Mouse (Mus musculus) ovary, adult 18-20 months (tissue): ENCODE measurements around the gene Usp6nl.

Experiments
- DNase-seq: peaks from one replicate; pipeline ENCODE4 v3.0.0; 2022; ENCODE audit warnings: low spot score, mixed read lengths

Gene Usp6nl

DNA sequence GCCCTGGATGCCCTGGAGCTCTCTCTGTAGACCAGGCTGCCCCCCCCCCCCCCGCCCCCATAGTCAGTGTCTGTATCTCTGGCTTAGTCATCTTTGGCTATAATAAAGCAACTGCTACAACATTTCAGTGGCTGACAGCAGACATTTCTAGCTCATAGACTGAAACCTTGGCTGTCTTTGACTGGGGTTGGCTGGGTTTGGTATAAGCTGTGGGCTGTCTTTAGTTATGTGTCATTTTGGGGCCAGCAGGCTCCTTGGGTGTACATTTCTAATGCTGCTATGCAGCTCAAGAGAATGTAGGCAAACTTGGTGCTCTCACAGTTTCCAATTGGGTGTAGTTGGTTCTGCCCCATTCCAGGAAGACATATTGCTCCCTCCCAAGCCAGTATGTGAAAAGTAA lies 11.1 kb downstream of the Usp6nl start:
- no peak for DNase-seq

DNA sequence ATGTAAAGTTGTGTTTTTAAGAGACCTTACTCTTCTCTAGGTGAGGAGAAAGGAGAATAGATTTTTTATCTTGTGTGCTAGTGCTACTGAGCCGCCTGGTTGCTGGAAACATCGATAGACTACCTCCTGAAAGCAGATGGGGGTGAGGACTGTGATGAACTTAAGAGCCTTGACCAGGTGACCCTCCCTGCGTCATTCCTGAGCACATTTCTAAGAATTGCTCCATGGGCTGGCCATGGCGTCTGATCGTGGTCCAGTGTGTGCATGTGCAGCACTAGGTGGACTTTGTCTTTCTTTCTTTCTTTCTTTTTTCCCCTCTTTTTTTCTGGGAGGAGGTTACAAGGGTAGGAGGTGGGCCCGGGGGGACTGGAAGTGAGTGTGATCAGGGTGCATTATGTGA lies 11.5 kb downstream of the Usp6nl start:
- no peak for DNase-seq

DNA sequence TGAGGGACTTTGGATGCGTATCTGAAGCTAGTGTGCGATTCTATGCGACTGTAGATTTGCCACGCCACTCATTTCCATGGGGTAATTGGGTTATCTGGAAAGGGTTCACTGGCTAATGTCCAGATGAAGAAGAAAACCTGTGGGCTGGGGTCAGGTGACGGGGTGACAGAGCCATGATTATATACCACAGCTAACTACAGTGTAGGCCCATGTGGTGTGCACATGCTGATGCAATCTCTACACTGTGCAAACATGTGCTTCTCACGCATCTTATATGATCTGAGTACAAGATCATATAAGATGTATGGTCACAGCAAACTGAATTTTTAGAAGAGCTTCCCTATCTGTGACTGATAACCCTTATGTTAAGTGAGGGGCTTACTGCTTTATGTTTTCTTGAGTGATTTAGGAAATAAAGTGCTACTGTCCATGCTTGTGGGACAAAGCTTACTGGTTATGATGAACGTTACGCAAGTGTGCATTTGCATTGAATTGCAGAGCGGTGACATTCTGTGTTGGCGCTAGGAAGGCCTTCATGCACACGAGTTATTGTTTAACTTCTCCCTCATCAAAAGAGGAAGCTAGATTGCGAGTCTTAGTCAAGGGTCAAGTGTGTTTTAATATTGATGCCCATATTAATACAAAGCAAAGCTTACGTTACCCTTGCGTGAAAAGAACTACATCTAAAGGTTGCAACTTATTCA lies 12.7 kb downstream of the Usp6nl start:
- DNase-seq: no peak

DNA sequence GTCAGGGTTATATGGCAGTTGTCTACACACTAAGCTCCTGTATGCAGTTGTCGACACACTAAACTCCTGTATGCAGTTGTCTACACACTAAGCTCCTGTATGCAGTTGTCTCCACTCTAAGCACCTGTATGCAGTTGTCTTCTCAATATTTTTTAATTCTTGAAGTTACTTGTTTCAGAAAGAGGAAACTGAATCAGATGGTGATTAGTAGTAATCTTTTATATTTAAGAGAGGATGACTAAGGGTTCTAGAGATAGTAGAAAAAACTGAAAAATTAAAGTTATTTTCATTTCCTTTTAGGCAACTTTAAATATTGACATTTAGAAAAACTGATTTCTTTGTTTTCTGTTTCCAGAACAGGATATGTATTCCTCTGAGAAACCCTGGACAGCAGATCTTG lies 13.5 kb downstream of the Usp6nl start:
- DNase-seq: no peak

DNA sequence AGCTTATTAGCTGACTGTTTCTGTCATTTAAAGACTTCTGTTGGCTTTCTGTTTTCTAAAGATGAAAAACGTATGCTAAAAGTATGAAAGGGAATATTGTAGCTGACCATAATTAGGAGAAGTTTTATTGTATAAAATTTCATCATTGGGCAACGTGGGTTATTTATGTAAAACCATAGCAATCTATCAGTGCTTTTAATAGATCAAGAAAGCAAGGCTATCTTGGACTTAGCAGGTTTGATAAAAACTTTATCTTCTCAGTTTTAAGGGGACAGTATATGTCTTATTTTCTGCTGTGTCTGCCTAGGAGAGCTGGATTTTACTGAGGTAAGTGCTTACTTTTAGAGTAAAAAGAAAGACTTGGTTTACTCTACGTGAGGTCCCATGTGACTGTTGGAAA lies 14.2 kb downstream of the Usp6nl start:
- DNase-seq: no peak

DNA sequence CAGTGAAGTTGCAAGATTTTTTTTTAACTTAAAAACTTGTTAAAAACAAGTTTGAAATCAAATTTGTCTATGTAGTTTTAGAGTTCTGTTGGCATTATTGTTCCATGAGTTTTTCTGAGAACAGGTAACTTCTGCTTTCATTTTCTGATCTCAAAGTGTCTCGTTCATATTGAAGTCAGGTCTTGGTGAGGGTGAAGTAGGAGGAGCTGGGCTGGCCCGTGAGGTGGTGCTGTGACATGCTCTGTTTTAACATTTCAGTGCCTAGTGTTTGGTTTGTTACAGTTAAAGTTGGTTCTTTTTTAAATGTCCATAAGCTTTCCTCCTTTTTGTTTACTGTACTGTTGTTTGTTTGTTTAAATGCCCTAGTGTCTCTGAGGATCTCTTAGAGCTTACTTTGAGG lies 15.0 kb downstream of the Usp6nl start:
- no peak for DNase-seq

DNA sequence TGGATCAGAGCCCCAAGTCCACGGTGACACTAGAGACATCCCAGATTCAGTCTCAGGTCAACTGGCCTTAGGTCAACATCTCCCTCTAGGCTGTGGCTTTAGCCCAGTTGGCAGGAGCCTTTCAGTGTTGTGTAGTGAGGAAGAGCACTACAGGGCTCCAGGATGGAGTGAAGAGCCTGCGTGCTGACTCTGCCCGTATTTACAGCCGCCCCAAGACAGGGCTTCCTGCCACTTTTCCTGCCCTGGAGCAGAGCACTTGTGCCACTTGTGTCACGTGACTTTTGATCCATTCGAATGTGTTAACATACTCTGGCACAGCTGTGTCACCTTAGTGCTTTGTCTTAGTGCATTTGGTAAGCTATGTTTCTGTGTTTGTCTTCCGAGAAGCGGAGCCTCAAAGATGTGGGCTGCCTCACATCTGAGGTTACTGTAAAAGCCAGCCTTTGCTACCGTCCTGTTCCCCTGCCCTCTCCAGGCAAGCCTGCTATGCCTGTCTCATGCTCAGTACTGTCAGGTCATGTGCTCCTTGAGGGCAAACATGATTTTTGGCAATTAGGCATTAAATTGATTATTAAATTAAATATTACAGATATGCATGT lies 15.7 kb downstream of the Usp6nl start:
- no peak for DNase-seq

DNA sequence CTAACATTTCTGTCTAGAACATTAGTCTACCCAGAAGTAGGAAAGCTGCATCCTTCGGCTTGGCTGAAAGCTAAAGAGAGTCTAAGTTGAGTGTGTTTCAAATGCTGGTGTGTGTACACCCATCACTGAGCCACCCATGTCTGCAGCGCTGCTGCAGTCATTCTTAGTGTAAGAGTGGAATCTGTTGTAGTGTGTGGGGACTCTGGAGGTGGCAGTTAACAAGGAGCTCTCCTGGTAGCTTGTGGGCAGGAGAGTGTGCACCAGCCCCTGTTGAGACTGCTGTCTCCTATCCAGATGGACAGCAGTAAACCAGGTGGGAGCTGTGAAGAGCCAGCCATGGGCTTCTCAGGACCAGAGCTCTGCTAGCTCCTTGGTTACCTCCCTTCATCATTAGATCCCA lies 18.0 kb downstream of the Usp6nl start:
- DNase-seq: no peak

DNA sequence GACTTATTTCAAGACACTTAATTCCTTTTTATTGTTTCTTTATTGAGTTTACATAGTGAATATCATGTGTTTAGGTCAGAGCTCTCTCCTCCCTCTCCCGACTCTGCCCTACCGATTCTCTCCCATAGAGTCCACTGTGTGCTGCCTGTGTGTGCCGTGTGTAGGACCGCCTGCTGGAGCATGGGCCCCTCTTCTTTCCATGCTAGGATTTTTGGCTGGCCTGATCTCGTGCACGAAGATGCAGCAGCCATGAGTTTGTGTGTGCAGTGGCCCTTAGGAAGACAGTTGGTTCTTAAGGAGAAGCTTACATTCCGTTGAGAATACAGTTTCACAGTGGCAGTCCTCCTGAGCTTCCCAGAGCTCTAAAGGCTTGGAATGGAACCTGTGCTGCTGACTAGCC lies 19.0 kb downstream of the Usp6nl start:
- no peak for DNase-seq

DNA sequence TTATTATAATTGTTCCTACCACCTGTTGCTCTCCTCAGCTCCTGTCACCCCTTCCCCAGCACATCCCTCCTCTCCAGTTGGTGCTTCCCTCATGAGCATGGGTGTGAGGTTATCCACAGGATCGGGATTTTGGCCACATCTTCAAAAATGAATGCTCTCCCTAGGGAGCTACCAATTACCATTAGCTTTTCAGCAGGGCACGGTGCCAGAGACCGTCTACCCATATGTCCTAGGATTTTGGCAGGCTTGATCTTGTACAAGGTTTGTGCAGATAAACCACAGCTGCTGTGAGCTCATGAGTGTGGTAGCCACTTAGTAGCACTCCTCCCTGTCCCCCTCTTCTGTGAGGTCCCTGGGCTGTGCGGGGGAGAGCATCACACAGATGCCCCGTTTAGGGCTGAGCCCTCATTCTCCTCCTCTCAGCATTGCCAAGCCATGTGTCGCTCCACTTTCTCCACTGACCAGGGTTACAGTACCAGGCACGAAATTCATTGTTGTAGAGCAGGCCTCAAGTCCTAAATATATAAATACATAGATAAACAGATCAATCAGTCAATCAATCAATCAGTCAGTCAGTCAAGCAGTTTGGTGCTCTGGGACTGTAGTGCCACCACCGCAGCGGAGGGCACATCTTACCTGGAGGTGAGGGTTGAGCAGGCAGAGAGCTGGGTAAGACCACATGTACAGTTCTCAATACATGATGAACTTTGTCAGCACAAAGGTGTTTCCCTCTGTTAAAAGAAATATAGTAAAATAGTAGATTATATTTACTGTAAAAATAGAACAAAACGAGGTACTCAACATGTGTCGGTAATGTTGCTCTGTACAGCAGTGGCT lies 27.0 kb downstream of the Usp6nl start:
- DNase-seq: no peak

DNA sequence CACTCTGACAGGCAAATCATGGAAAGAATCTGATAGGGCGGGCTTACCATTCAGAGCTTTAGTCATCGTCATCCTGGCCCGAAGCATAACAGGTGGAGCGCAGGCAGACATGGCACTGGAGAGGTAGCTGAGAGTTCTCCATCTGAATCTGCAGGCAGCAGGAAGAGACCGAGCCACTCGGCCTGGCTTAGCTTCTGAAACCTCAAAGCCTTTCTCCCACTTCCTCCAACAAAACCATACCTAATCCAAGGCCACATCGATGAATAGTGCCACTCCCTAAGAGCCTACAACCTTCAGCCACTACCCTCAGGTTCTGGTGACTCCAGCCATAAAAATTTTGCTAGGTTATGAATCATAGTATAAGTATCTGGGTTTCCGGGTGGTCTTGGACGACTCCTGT lies 27.7 kb downstream of the Usp6nl start:
- no peak for DNase-seq

DNA sequence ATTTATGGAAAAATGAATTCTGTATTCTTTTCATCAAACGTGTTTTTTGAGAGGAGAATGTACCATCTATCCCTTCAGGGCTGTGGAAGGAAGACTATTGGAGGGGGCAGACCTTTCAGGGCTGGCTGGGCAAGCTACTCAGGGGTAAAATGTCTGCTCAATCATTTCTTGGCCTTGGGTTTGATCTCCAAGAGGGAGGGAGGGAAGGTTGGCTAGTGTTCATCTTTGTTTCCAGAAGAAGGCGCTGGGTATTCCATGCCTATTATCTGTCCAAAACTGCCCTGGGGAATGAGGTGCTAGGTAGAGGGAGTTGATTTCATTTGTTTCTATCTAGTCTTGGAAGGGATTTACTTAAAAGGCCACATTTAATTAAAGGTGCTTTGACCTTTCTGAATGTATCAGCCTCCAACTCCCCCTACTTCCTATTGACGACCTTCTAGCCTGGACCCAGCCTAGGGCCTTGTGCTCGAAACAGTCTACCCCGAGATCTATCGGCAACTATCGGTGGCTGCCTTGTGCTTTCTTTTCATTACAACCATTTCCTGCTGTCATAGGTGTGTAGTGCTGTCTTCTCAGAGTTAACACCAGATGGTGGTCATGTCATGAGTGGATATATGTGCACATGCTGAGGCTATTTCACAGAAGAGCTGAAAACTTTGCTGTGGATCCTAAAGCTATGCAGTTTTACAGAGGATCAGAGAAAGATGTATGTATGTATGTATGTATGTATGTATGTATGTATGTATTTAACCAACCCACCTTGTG lies 28.6 kb downstream of the Usp6nl start:
- no peak for DNase-seq

DNA sequence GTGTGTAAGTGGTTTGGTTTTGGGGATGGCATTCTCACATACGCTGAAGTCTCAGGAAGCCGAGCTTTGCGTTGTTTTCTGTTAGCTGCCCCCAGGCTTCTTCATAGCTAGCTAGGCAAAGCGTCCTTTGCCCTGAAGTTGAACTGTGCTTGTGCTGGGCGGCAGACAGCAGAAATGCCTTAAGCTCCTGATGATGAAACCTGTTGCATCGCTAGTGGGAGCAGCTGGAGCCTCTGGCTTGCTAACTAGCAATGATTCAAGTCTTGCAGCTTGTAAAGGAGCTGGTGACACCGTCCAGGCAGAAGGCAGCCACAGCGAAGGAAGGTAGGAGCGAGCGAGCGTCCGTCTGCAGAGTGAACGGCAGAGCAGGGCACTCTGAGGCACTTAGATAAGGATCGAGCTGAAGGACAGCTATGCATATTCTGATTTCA lies 30.1 kb downstream of the Usp6nl start:
- no peak for DNase-seq

DNA sequence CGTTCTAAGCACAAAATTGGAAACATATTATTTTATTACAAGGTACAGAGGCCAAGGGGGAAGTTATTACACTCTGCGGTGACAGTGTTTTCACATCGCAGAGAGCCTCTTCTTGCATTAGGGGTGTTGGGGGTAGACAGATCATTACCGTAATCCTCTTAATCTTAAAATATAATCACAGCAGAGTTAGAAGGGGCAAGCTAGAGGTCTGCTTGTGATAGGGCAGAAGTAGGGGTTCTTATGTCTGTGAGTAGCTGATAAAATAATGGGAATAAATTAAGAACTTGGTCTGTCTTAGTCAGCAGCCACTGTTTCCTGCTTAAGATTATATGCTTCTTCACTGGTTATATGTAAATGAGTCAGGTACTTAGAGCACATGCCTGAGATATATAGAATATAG lies 30.6 kb downstream of the Usp6nl start:
- DNase-seq: no peak

DNA sequence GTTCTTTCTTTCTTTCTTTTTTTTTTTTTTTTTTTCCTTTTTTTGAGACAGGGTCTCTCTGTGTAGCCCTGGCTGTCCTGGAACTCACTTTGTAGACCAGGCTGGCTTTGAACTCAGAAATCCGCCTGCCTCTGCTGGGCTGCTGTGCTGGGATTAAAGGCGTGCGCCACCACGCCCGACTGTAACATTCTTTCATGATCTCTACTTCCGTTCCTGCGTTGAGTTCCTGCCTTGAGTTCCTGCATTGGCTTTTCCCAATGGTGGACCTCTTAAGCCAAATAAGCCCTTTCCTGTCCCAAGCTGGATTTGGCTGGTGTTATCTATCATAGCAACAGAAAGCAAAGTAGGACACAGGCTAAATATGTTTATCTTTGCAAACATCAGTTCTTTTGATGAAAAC lies 34.8 kb downstream of the Usp6nl start:
- no peak for DNase-seq

DNA sequence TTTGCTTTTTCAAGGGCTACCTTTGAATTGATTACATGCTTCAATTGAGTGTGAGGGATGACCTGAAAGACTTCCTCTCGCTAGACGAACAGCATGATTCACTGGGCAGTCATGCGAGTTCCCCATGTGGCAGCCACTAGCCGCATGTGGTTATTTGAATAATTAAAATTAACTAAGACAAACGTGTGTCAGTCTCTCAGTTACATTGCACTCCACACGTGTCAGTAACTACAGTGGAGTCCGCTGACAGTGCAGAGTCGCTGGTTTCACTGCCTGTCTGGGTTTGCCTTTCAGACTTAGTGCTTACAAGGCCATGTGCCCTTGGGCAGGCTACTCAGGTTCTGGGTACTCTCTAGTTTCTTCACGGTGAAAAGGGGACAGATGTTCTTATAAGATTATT lies 37.2 kb downstream of the Usp6nl start:
- DNase-seq: no peak

DNA sequence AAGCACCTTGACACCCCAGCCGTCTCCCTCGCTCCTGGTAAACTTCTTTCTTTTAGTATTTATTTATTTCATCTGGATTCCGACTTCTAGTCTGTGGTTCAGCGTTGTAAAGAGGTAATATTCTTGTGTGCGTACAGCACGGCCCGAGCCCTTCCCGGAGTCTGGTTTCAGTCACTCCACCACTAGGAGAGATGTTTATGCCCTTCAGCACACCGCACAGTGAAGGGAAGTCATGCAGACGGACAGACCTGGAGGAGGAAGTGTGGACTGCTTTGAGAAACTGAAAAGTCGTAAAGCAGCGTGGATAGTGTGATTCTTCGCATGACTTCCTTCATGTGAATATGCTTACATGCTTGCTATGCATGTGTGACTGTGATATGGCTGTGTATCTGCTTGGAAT lies 40.7 kb downstream of the Usp6nl start:
- no peak for DNase-seq

DNA sequence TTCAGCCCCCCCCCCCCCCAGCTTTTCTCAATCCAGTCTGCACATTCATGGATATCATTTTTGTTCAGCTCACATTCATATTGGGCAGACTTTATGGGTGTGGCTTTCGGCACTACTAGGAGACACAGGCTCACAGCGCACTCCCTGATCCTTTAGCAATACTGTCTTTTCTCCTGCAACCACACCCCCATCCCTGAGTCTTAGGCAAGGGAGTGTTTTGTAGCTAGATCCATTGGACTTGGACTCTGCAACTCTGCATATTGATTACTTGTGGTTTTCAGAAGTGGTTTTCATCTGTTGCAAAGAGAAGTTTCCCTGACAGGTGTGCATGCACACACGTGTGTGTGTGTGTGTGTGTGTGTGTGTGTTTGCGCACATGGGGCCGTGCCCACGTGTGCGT lies 41.5 kb downstream of the Usp6nl start:
- DNase-seq: no peak

DNA sequence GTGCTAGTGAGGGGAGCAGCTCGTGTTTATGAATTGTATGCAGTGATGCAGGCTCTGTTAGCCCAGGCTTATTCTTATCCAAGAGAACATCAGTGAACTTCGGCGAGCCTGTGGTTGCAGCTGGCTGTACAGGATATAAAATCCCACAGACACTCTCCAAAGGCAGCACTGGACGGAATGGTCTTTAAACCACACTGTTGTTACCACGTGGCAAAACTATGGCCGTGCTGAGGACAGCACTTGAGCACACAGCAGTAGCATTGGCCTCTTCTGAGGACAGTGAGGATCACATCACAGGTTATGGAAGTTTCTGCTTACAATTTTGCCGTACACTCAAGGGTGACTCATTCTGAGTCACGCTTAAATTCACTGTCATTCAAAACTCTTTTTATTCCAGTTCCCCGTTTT lies 44.1 kb downstream of the Usp6nl start:
- no peak for DNase-seq

DNA sequence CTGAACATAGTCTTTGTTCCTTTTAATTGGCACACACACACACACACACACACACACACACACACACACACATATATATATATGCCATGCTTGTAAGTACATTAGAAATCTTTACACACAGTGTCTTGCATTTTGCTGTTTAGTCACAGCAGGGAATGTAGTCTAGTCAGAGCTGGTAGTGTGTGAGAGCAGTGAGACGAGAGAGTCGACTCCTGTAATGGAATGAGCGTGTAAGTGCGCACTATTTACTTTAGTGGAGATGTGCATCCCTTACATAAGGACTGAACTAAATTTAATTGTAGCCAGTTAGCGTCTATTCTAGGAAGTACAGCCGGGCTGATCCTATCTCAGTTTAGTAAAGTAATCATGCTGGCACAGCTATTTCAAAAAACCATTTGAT lies 44.5 kb downstream of the Usp6nl start:
- no peak for DNase-seq

DNA sequence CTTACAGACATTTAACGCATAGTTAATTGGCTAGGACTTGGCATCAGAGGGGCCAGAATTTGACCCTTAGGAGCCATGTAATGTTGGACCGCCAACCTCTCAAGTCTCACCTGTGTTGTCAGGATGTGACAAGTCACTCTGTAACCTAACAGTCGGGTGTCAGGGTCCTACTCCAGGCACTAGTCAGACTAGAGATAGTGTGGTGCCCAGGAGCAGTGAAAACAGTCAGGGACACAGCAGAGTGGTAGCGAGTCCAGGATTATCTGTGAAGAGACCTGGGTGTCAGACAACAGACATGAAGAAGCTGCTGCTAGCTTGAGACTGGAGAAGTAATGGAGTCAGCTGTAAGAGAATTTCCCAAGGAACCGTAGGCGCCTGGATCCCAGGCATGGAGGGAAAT lies 45.0 kb downstream of the Usp6nl start:
- no peak for DNase-seq

DNA sequence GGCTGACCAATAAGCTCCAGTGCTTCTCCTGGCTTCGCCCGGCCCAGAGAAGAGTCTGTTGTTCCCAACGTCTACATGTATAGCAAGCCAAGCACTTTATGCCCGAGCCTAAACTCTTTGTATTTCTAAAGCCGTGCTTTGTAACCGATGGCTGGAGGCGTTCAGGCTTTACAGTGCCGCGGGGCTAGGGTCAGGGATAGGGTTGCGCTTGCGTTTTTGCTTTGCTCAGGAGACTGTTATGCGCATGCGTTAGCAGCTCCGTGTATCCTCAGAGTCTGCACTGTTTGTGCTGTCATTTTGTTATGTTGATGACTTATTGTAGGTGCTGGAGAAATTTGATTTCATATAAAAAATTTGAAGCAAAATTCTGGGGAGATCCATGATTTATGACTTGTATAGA lies 51.7 kb downstream of the Usp6nl start:
- no peak for DNase-seq

DNA sequence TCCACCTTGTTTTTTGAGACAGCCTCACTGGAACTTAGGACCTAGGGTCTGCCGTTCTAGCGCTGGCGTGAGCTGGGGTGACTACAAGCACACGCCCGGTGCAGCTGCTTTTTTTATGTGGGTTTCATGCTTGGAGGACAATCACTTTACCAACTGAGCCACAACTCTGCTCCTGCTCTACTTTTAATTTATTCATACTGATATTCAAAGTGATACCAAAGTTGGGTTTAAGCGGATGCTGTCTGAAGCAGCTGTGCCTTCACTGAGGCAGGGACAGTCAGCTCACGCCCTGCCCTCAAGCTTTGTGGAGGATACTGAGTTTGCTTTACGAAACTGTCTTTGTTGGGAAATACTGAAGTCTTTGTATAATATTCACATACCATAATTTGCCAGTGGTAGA lies 53.6 kb downstream of the Usp6nl start:
- no peak for DNase-seq
